Mouse (Mus musculus): ENCODE measurements around the gene Gm37240. TPM values are rescaled to one million over a fixed set of nuclear protein-coding genes. Genes with fewer than 3 reads are reported as not detected.

Gene Gm37240
- polyA plus RNA-seq, 1 experiment from 2014 or later, result 13.4 TPM

DNA sequence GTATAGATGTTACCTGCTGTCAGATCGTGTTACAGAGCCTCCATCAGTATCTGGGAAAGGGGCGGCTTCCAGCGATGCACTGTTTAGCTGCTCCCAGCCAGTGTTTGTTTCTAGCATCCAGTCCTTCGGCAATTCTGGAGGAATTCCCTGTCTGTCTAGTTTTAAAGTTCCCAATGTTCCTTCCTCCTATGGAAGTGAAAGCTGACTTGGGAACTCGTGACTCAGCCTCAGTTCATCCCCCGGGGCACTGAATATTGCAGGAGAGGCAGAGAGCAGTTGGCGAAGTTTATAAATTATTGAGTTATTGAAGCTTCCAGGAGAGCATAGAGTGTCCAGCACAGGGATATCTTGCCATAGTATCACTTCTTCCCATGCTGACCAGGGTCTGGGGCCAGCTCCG, 697.5 kb downstream of the Gm37240 start:
- Histone ChIP-seq H3K4me3 (ENCODE audit: low read depth, low read length) (no peak overlapping the region), H3K27me3 (replicated peaks; ENCODE audit: control insufficient read depth, insufficient read depth, low read length) (no peaks in the 10 kb centered on the region), H3K4me2 (ENCODE audit: low read depth, low read length) (no peak overlapping the region), H3K36me3 (ENCODE audit: control insufficient read depth, insufficient read depth, low read length) (no peaks in the 10 kb centered on the region), H3K9ac (ENCODE audit: low read depth, low read length) (no peak overlapping the region), H3K9me3 (ENCODE audit: control insufficient read depth, low read length) (no peaks in the 10 kb centered on the region), H3K27ac (replicated peaks; ENCODE audit: low read depth, low read length) (no peak overlapping the region), H3K4me1 (ENCODE audit: control insufficient read depth, insufficient read depth, low read length) (peaks cover 27% of the 10 kb centered on the region)
- DNase-seq (ENCODE audit: low spot score) (no peak), ATAC-seq (ENCODE audit: low read depth) (no peak)
- 58% methylated on average over 8 of the region's 8 CpGs for WGBS

DNA sequence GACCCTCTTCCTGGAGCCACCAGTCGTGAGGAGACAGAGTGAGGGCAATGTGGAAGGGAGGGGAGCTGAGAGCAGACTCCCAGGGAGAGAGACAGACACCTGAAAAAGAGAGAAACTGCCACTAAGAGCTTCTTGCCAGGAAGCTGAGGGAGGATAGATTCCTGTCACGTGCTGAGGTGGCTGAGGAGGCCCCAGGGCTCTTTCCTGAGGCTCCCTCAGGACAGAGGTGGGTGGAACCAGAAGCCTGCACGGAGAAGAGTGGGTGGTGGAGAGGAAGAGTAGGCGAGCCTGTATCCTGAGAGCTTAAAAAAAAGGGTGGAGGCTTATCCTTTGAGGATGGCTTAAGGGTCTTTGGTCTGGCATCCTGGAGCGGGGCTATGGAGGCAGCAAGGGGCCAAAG, 699.0 kb downstream of the Gm37240 start:
- no peak overlapping the region for H3K4me3 ChIP-seq (ENCODE audit: low read depth, low read length)
- peaks cover 27% of the 10 kb centered on the region for H3K4me1 ChIP-seq (ENCODE audit: control insufficient read depth, insufficient read depth, low read length)
- H3K27ac ChIP-seq (replicated peaks; ENCODE audit: low read depth, low read length), result no peak overlapping the region
- H3K36me3 ChIP-seq (ENCODE audit: control insufficient read depth, insufficient read depth, low read length), result no peaks in the 10 kb centered on the region
- no peak for DNase-seq (ENCODE audit: low spot score)
- ATAC-seq (ENCODE audit: low read depth), result no peak
- H3K4me2 ChIP-seq (ENCODE audit: low read depth, low read length), result no peak overlapping the region
- no peak overlapping the region for H3K9ac ChIP-seq (ENCODE audit: low read depth, low read length)
- no peaks in the 10 kb centered on the region for H3K9me3 ChIP-seq (ENCODE audit: control insufficient read depth, low read length)
- H3K27me3 ChIP-seq (replicated peaks; ENCODE audit: control insufficient read depth, insufficient read depth, low read length), result no peaks in the 10 kb centered on the region
- WGBS, result 22% methylated on average over 5 of the region's 5 CpGs

- peak overlapping the region; percentile 50 for H3K4me2 ChIP-seq (ENCODE audit: low read depth, low read length)
- peaks cover 27% of the 10 kb centered on the region for H3K4me1 ChIP-seq (ENCODE audit: control insufficient read depth, insufficient read depth, low read length)
- H3K27ac ChIP-seq (replicated peaks; ENCODE audit: low read depth, low read length), result no peak overlapping the region
- WGBS, result 25% methylated on average over 19 of the region's 19 CpGs
- H3K27me3 ChIP-seq (replicated peaks; ENCODE audit: control insufficient read depth, insufficient read depth, low read length), result no peaks in the 10 kb centered on the region
- H3K9me3 ChIP-seq (ENCODE audit: control insufficient read depth, low read length), result no peaks in the 10 kb centered on the region
- no peaks in the 10 kb centered on the region for H3K36me3 ChIP-seq (ENCODE audit: control insufficient read depth, insufficient read depth, low read length)
- DNase-seq (ENCODE audit: low spot score), result peak; percentile 60
- H3K4me3 ChIP-seq (ENCODE audit: low read depth, low read length), result peak overlapping the region; percentile 4; the same call in 1 of the 2 replicates
- 0 out of 2 replicates have a peak overlapping the region, but pooled peaks have one; percentile 31 for H3K9ac ChIP-seq (ENCODE audit: low read depth, low read length)
- peak; percentile 37; the same call in 1 of the 2 replicates for ATAC-seq (ENCODE audit: low read depth)
Observed at GRCm38 (mm10) chr3:85186661-85187076, 700.6 kb downstream of the Gm37240 start.

DNA sequence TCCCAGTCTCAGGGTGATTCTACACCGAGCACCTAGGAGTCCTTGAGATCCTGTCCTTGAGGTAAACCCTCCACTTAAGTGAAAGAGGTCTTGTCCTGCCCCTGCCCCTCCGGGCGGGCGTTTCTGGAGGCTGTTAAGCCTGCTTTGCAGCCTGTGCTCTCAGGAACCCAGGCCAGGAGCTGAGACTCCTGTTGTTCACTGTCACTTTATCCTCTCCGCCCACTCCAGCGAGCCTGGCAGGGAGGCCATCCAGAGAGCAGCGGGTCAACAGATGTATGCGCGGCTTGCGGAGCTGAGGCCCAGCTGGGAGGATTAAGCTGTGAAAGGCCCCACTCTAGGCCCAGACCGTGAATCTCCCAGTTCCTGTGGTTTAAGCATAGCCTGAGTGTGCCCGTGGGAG, 701.5 kb downstream of the Gm37240 start:
- peak; percentile 80 for ATAC-seq (ENCODE audit: low read depth)

GRCm38 (mm10) chr3:85184916-85185315, 702.4 kb downstream of the Gm37240 start:
- peaks cover 27% of the 10 kb centered on the region for H3K4me1 ChIP-seq (ENCODE audit: control insufficient read depth, insufficient read depth, low read length)
- no peak for ATAC-seq (ENCODE audit: low read depth)
- H3K36me3 ChIP-seq (ENCODE audit: control insufficient read depth, insufficient read depth, low read length), result no peaks in the 10 kb centered on the region
- H3K4me3 ChIP-seq (ENCODE audit: low read depth, low read length), result no peak overlapping the region
- 61% methylated on average over 11 of the region's 11 CpGs for WGBS
- no peaks in the 10 kb centered on the region for H3K9me3 ChIP-seq (ENCODE audit: control insufficient read depth, low read length)
- no peak overlapping the region for H3K4me2 ChIP-seq (ENCODE audit: low read depth, low read length)
- no peak overlapping the region for H3K27ac ChIP-seq (replicated peaks; ENCODE audit: low read depth, low read length)
- H3K27me3 ChIP-seq (replicated peaks; ENCODE audit: control insufficient read depth, insufficient read depth, low read length), result no peaks in the 10 kb centered on the region
- H3K9ac ChIP-seq (ENCODE audit: low read depth, low read length), result no peak overlapping the region
- no peak for DNase-seq (ENCODE audit: low spot score)

More for the DNA sequence above, 701.5 kb downstream of the Gm37240 start:
- 0 out of 2 replicates have a peak overlapping the region, but pooled peaks have one; percentile 8 for H3K27ac ChIP-seq (replicated peaks; ENCODE audit: low read depth, low read length)
- DNase-seq (ENCODE audit: low spot score), result peak; percentile 86
- no peaks in the 10 kb centered on the region for H3K27me3 ChIP-seq (replicated peaks; ENCODE audit: control insufficient read depth, insufficient read depth, low read length)
- H3K9me3 ChIP-seq (ENCODE audit: control insufficient read depth, low read length), result no peaks in the 10 kb centered on the region
- no peak overlapping the region for H3K9ac ChIP-seq (ENCODE audit: low read depth, low read length)
- H3K4me1 ChIP-seq (ENCODE audit: control insufficient read depth, insufficient read depth, low read length), result peaks cover 27% of the 10 kb centered on the region
- no peak overlapping the region for H3K4me2 ChIP-seq (ENCODE audit: low read depth, low read length)
- H3K4me3 ChIP-seq (ENCODE audit: low read depth, low read length), result no peak overlapping the region
- 15% methylated on average over 12 of the region's 12 CpGs for WGBS
- no peaks in the 10 kb centered on the region for H3K36me3 ChIP-seq (ENCODE audit: control insufficient read depth, insufficient read depth, low read length)

GRCm38 (mm10) chr3:85184151-85184550, 703.2 kb downstream of the Gm37240 start:
- Histone ChIP-seq H3K27me3 (replicated peaks; ENCODE audit: control insufficient read depth, insufficient read depth, low read length) (no peaks in the 10 kb centered on the region), H3K36me3 (ENCODE audit: control insufficient read depth, insufficient read depth, low read length) (no peaks in the 10 kb centered on the region), H3K4me2 (ENCODE audit: low read depth, low read length) (no peak overlapping the region; the same call in 1 of the 2 replicates)

DNA sequence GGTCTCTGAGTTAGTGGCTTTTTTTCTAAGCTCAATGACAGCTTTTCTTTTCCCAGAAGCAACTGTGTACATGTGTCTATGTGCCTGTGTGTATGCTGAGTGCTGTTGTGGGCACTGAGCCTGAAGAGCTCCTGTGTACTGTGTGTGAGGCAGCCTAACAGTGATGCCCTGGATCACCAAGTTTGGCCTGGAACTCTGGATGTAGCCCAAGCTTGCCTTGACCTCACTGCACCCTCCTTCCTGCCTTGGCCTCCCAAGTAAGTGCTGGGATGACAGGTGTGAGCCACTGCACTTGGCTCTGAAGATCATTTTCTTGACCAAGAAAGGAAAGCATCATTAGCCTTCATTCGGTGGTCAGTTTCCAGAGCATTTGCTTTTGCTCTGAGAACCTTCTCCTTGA, 710.6 kb downstream of the Gm37240 start:
- H3K9ac ChIP-seq (ENCODE audit: low read depth, low read length), result no peak overlapping the region
- H3K27me3 ChIP-seq (replicated peaks; ENCODE audit: control insufficient read depth, insufficient read depth, low read length), result no peaks in the 10 kb centered on the region
- no peak overlapping the region for H3K4me3 ChIP-seq (ENCODE audit: low read depth, low read length)
- no peak for ATAC-seq (ENCODE audit: low read depth)
- WGBS, result 94% methylated on average over 1 of the region's 1 CpGs
- H3K36me3 ChIP-seq (ENCODE audit: control insufficient read depth, insufficient read depth, low read length), result no peaks in the 10 kb centered on the region
- H3K4me1 ChIP-seq (ENCODE audit: control insufficient read depth, insufficient read depth, low read length), result no peaks in the 10 kb centered on the region; the same call in 1 of the 2 replicates
- no peak overlapping the region for H3K4me2 ChIP-seq (ENCODE audit: low read depth, low read length)
- no peak for DNase-seq (ENCODE audit: low spot score)
- 0 out of 2 replicates have a peak, but pooled peaks cover 7% of the 10 kb centered on the region for H3K9me3 ChIP-seq (ENCODE audit: control insufficient read depth, low read length)
- no peak overlapping the region for H3K27ac ChIP-seq (replicated peaks; ENCODE audit: low read depth, low read length)

More at GRCm38 (mm10) chr3:85184151-85184550, 703.2 kb downstream of the Gm37240 start:
- Histone ChIP-seq H3K9me3 (ENCODE audit: control insufficient read depth, low read length) (no peaks in the 10 kb centered on the region), H3K9ac (ENCODE audit: low read depth, low read length) (no peak overlapping the region), H3K4me3 (ENCODE audit: low read depth, low read length) (no peak overlapping the region), H3K27ac (replicated peaks; ENCODE audit: low read depth, low read length) (no peak overlapping the region), H3K4me1 (ENCODE audit: control insufficient read depth, insufficient read depth, low read length) (peaks cover 27% of the 10 kb centered on the region)
- DNase-seq (ENCODE audit: low spot score) (no peak), ATAC-seq (ENCODE audit: low read depth) (no peak)
- 35% methylated on average over 6 of the region's 6 CpGs for WGBS

DNA sequence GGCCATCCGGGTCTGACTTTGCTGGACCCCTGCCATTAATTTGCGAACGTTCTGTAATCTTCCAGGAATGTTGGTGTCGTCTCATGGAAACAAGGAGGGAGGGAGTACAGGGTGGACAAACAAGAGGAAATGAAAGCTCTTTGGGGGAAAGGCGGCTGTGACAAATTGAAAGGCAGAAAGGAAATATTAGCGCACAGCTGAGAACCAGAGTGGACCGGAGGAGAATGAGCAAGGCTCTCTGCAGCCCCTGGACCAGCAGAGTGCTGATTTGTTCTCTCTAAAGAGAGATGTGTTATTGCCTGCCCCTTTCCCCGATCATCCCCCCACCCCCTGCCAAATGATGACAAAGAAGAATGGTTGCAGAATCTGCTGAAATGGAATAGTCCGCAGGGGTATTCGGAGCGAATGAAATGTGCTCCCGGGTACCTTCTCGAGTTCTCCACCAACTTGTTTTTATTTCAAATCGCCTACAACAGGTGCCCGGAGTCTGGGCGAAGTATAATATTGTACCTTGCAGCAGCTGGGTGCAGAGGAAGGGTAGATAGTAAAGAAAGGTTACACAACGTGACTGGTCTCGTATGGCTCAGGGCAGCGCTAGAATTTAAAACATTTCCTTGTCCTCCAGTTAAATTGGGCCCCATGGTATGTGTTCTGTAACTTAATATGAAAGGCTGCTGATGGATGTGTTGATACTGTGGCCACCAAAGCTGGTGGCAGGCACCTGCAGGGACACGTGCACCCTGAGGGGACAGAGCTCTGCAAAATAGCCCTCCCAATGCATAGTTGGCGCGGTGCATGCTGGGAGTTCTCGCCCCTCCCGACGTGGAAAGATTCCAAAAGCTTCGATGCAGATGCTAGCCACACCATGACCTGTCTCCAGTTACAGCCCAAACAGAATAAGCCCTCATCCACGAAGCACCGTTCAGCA, 712.5 kb downstream of the Gm37240 start:
- no peak overlapping the region for H3K9ac ChIP-seq (ENCODE audit: low read depth, low read length)
- peak overlapping the region; percentile 7; the same call in 1 of the 2 replicates for H3K4me3 ChIP-seq (ENCODE audit: low read depth, low read length)
- no peaks in the 10 kb centered on the region; the same call in 1 of the 2 replicates for H3K4me1 ChIP-seq (ENCODE audit: control insufficient read depth, insufficient read depth, low read length)
- H3K4me2 ChIP-seq (ENCODE audit: low read depth, low read length), result peak overlapping the region; percentile 40
- H3K36me3 ChIP-seq (ENCODE audit: control insufficient read depth, insufficient read depth, low read length), result no peaks in the 10 kb centered on the region
- H3K9me3 ChIP-seq (ENCODE audit: control insufficient read depth, low read length), result 0 out of 2 replicates have a peak, but pooled peaks cover 7% of the 10 kb centered on the region
- DNase-seq (ENCODE audit: low spot score) (peak; percentile 79), ATAC-seq (ENCODE audit: low read depth) (peak; percentile 86)
- WGBS, result 43% methylated on average over 28 of the region's 28 CpGs
- H3K27me3 ChIP-seq (replicated peaks; ENCODE audit: control insufficient read depth, insufficient read depth, low read length), result no peaks in the 10 kb centered on the region
- H3K27ac ChIP-seq (replicated peaks; ENCODE audit: low read depth, low read length), result no peak overlapping the region
